Mouse (Mus musculus) cortical plate, adult 2 months (tissue): ENCODE measurements around the gene Nes.
A peak's percentile ranks its signal among the peaks of the same experiment; 100 is the strongest.

Experiments
- CTCF ChIP-seq: fragments of 200-500 bp; IDR thresholded peaks from 2 replicates; pipeline ENCODE4 v1.5.1; 2011; ENCODE audit warnings: mild to moderate bottlenecking, control low read depth, low read length; ENCODE audit not compliant: insufficient read depth; ENCODE audit errors: extremely low read depth
- POLR2A ChIP-seq: fragments of 200-500 bp; IDR thresholded peaks from 2 replicates; pipeline ENCODE4 v1.6.1; 2011; ENCODE audit warnings: mild to moderate bottlenecking, low read length, control low read depth; ENCODE audit not compliant: insufficient read depth; ENCODE audit errors: extremely low read depth

DNA sequence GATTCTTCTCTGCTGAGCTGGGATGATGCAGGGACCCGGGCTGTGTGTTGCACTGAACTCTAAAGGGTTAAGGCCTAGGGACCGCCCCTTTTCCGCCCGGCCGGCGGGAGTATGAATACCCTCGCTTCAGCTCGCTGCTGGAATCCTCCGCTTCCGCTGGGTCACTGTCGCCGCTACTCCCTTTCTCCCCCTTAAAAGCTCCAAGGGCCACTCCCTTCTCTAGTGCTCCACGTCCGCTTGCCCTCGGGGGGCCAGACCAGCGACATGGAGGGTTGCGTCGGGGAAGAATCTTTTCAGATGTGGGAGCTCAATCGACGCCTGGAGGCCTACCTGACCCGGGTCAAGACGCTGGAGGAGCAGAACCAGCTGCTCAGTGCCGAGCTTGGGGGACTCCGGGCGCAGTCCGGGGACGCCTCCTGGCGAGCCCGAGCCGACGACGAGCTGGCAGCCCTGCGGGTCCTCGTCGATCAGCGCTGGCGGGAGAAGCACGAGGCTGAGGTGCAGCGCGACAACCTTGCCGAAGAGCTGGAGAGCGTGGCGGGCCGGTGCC lies at the start of gene Nes:
- TF ChIP-seq CTCF (no peak), POLR2A (0 out of 2 replicates have a peak, but pooled peaks have one; percentile 39)
